Mouse (Mus musculus) ES-E14 (cell line): ENCODE results near the gene Lmf2.

Experiments used
- ZC3H11A ChIP-seq: IDR thresholded peaks from 2 replicates; pipeline ENCODE4 v1.6.1; 2012; ENCODE audit warnings: low read depth, mild to moderate bottlenecking, inconsistent platforms, low read length, borderline replicate concordance
- ZNF384 ChIP-seq: IDR thresholded peaks from 2 replicates; pipeline ENCODE4 v1.6.1; 2012; ENCODE audit warnings: low read depth, low read length, inconsistent platforms

GRCm38 (mm10) chr15:89341678-89342077 is 13.8 kb downstream of the Lmf2 start:
- no peak for TF ChIP-seq ZC3H11A
- no peak for TF ChIP-seq ZNF384
